Mouse (Mus musculus) mouse embryonic stem cell (cell line): ENCODE results near the gene Serinc4.

Experiments used
- in situ Hi-C, 2 experiments: fragments of 300-500 bp; cut with MboI; formaldehyde crosslinking; loops; 1 replicate in 1 of 2; 3 replicates in 1 of 2; pipeline ENCODE4 v1.14.3; 2019 to 2020; ENCODE audit warnings: low sequenced_read_pairs in 2 of 2, low pct_unique_long_range_greater_than_20kb in 1 of 2, mixed read lengths in 1 of 2; ENCODE audit not compliant: unreplicated experiment in 1 of 2

Serinc4 gene

DNA sequence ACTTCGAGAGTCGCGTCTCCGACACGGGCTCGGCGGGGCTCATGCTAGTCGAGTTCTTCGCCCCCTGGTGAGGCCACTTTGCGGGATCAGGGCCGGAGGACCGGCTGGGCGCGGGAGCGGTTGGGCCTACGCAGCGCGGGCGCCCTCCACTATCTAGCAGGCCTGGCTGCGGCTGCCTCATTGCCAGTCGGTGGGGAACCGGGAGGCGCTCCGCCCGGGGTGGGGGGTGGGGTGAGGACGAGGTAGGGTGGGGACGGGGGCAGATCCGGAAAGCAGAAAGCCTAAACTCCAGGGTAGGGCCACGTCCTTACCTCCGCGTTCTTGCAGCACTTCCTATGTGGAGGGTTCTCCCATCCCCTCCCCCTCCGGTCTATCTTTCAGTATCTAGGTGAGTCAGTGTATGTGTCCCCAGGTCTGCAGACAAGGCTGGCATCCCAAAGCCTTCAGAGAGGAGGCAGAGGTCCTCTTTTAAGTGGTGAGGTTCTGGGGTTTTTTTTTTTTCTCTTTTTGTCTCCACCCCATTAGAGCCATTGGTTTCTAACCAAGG is 42.4 kb downstream of the Serinc4 start:
- in situ Hi-C loops: no loop called here

DNA sequence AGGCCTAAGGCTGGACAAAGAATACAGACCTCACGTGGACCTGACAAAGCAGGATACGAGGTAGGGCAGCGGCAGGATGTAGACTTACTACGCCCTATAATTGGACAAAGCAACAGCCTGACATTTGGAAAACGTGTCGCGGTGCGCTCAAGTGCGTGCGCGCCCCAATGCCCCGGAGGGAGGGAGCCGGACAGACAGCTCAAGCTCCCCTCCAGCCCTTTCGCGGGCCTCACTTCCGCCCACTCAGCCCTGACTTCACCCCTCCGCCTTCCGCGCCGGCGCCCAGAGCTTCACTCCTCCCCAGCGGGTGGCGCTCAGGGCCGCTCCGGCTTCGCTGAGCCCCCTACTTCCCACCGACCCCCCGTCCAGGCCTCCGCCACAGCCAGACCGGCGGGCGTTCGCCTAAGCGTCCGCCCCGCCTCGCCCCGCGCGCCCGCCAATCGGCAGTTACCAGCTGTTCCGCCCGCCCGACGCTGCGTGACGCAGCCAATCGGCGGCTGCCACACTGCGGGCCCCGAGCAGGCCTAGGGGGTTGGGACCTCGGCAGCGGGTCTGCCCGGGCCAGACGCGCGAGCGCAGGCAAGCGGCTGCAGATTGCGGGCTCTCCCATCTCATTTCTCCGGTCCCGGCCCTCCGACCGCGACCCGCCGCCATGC is 43.1 kb downstream of the Serinc4 start, which contains the start of the genes Pdia3 and Catsper2:
Pdia3 (plus strand) TSS at position 389 of the 656 bp plus-strand sequence.
Catsper2 (minus strand) TSS at position 406 of the 656 bp plus-strand sequence.
- in situ Hi-C loops: no loop called here

DNA sequence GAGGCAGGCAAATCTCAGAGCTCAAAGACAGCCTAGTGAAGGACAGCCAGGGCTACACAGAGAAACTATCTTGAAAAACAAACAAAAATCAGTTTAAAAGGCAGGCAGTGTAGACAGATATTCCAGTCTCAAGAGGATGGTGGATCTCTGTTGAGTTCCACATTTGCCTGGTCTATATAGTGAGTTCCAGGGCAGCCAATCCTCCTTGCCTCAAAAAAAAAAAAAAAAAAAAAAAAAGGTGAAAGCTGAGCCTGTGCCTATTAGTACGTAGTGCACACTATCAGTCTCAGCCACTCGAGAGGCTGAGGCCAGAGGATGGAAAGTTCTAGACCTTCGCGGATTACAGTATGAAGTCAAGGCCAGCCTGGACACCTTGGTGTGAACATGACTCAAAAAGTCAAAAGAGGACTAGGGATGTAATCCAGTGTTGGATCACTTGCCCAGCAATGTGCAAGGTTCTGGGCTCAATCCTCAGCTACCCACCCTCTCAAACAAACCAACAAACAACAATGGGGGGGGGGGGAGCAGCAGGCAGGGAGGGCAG is 43.7 kb downstream of the Serinc4 start:
- in situ Hi-C loops: no loop called here

DNA sequence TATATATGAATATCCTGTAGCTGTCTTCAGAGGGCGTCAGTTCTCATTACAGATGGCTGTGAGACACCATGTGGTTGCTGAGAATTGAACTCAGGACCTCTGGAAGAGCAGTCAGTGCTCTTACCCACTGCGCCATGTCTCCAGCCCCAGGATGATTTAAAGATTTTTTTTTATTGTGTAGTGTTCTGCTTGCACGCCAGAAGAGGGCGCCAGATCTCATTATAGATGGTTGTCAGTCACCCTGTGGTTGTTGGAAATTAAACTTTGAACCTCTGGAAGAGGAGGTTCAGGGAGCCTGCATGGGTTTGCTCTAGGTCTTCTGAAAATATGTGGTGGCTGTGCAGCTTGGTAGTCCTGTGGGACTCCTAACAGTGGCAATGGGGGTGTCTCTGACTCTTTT is 48.4 kb downstream of the Serinc4 start:
- in situ Hi-C loops: loop anchor here (10.0 kb wide), 2 partner anchors 223 to 233 kb away; partner anchors contain the start of genes Tubgcp4 (in 1 of the 2) and Zscan29 (in 1 of the 2)

DNA sequence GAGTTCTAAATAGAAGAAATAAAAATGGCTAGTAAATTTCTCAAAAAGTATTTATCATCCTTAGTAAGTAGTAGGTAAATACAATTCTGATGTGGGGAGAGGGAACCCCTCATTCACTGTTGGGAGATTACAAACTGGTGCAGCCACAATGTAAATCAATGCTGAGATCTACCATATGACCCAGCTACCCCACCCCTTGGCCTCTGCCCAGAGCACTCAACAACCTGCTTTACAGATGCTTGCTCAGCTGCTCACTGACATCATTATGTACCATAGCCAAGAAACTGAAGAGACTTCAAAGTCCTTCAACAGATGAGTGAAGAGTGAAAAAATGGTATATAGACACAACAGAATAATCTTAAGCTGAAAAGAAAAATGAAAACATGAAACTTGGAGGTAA is 53.3 kb downstream of the Serinc4 start:
- in situ Hi-C loops: loop anchor here (10.0 kb wide), 2 partner anchors 218 to 228 kb away; partner anchors contain the start of genes Tubgcp4 (in 1 of the 2) and Zscan29 (in 1 of the 2)

DNA sequence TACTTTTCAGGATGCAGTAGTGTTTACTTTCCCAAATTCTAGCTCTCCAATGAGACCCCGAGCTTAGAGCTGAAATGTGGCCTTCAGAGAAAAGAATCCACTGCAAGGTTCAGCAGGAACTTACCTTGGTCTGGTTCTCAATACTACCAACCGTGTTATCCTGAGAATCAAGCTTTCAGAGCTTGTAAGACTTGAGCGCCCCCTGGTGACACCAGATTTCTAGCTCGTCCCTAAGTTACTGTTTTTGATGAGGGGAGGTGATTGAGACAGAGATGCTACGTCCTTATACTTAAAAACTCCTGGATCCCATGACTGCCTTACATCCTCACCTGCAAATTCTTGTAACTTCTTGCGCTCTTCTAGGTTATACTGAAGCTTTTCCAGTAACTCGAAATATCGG is 60.0 kb downstream of the Serinc4 start:
- in situ Hi-C loops: no loop called here
